Mouse (Mus musculus) neural tube, embryonic 15.5 days (tissue): ENCODE data around the gene Bak1. TPM values are rescaled to one million over a fixed set of nuclear protein-coding genes. Genes with fewer than 3 reads are reported as not detected.
"Not testable (repeated sequence)": the region's sequence is repeated elsewhere in the genome, so short reads cannot be mapped to it uniquely, and the experiment has no call there.

Source experiments
- ATAC-seq: fragments of 200-750 bp; cut with Nextera tagmentation; 2 replicates; pipeline ENCODE4 v1.8.0; 2017; ENCODE audit warnings: mild to moderate bottlenecking, moderate TSS enrichment, moderate library complexity; ENCODE audit not compliant: low FRiP score
- H3K27ac ChIP-seq: fragments of 300-500 bp; sonication (generic); replicated peaks from 2 replicates; pipeline ENCODE4 v1.5.1; 2015; ENCODE audit warnings: mild to moderate bottlenecking, inconsistent platforms
- H3K27me3 ChIP-seq: fragments of 300-500 bp; sonication (generic); replicated peaks from 2 replicates; pipeline ENCODE4 v1.6.1; 2015; ENCODE audit warnings: inconsistent platforms
- H3K36me3 ChIP-seq: fragments of 300-500 bp; sonication (generic); 2 replicates; pipeline ENCODE4 v1.6.1; 2015; ENCODE audit warnings: inconsistent platforms
- H3K4me1 ChIP-seq: fragments of 300-500 bp; sonication (generic); 2 replicates; pipeline ENCODE4 v1.6.1; 2015; ENCODE audit warnings: inconsistent platforms
- H3K4me2 ChIP-seq: fragments of 300-500 bp; sonication (generic); 2 replicates; pipeline ENCODE4 v1.6.1; 2015; ENCODE audit warnings: inconsistent platforms, mild to moderate bottlenecking, moderate library complexity
- H3K4me3 ChIP-seq: fragments of 300-500 bp; sonication (generic); replicated peaks from 2 replicates; pipeline ENCODE4 v1.5.1; 2015; ENCODE audit warnings: mild to moderate bottlenecking, inconsistent platforms
- H3K9ac ChIP-seq: fragments of 300-500 bp; sonication (generic); replicated peaks from 2 replicates; pipeline ENCODE4 v1.6.1; 2015; ENCODE audit warnings: mild to moderate bottlenecking, inconsistent platforms
- H3K9me3 ChIP-seq: fragments of 300-500 bp; sonication (generic); replicated peaks from 2 replicates; pipeline ENCODE4 v1.6.1; 2016; ENCODE audit warnings: inconsistent platforms
- WGBS: fragments of 180-500 bp; shearing (Covaris S2); methylation state at CpG from one replicate; pipeline ENCODE4 v1.1.7; 2015; ENCODE audit warnings: mixed read lengths; 5-methylcytosine and 5-hydroxymethylcytosine counted together
- polyA plus RNA-seq: library from polyadenylated mRNA; unstranded; fragments of >200 nt; fragmentation: Nextera tagmentation; extraction: Ambion mirVana; gene quantifications from 2 replicates; pipeline ENCODE4 v1.2.1, GENCODE M21; 2015

Bak1 gene
- polyA plus RNA-seq, 1 experiment from 2014 or later: 4.5 TPM

DNA sequence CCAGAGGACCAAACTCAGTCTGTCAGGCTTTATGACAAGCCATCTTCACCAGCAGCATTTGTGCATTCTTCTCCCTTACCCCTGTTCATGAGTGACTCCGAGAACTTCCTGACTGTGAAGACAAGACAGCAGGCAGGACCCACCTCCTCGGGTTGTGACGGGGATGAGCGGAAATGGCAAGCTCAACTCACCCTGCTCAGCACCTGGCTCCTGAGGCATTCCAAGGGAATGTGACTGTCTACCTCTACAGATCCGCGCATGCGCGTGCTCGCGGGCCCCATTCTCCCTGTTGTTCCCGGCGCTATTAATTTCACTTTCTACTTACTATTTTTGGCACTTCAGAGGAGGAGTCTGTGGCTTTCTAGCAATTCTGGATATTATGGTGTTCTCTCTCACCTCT lies 28.8 kb downstream of the Bak1 start:
- peak overlapping the region; percentile 19; the same call in 1 of the 2 replicates for H3K4me2 ChIP-seq
- 62% methylated on average over 12 of the region's 12 CpGs for WGBS
- no peaks in the 10 kb centered on the region for H3K9me3 ChIP-seq

DNA sequence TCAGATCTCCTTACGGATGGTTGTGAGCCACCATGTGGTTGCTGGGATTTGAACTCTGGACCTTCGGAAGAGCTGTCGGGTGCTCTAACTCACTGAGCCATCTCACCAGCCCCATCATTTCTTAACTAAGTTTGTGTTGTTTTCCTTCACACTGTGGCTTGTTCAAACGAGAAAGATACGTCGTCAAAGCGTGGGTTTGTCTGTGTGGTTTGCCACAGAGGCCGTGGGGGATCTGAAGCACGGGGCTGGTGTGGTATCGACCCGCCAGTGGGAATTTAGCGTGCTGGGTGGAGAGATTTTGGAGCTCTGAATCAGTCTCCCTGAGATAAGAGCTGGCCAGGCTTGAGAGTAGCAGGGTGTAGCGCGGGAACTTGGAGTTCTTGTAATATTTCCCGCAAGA lies 30.5 kb downstream of the Bak1 start:
- Histone ChIP-seq H3K27ac (no peak overlapping the region), H3K4me1 (peaks cover 12% of the 10 kb centered on the region), H3K9ac (no peak overlapping the region), H3K27me3 (no peaks in the 10 kb centered on the region), H3K36me3 (no peaks in the 10 kb centered on the region), H3K4me2 (no peak overlapping the region), H3K4me3 (no peak overlapping the region), H3K9me3 (no peaks in the 10 kb centered on the region)
- WGBS: 92% methylated on average over 15 of the region's 15 CpGs
- no peak for ATAC-seq

More for the DNA sequence above, 28.8 kb downstream of the Bak1 start:
- no peak overlapping the region for H3K27ac ChIP-seq
- H3K9ac ChIP-seq: no peak overlapping the region
- H3K27me3 ChIP-seq: no peaks in the 10 kb centered on the region
- H3K4me1 ChIP-seq: peaks cover 12% of the 10 kb centered on the region
- no peaks in the 10 kb centered on the region for H3K36me3 ChIP-seq
- H3K4me3 ChIP-seq: no peak overlapping the region
- peak; percentile 17; the same call in 1 of the 2 replicates for ATAC-seq

DNA sequence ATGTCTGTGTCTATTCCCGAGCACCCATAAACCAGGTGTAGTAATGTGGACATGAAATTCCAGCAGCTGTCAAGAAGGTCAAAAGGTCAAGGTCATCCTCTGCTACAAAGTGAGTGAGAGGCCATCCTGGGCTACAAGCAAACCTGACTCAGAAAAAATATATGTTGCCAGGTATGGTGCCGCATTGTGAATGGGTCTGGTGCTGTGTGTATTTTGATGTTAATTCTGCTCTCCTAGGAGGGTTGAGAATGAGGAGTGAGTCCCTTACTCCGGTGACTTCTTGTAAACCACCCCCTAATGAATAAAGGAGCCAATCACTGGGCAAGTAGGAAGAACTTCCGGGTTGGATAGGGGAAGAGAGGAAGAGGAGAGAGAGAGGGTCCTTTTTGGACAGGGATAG lies 31.1 kb downstream of the Bak1 start:
- Histone ChIP-seq H3K9me3 (no peaks in the 10 kb centered on the region), H3K4me1 (peaks cover 12% of the 10 kb centered on the region), H3K4me3 (no peak overlapping the region), H3K4me2 (no peak overlapping the region), H3K36me3 (no peaks in the 10 kb centered on the region), H3K27ac (no peak overlapping the region), H3K27me3 (no peaks in the 10 kb centered on the region), H3K9ac (no peak overlapping the region)
- WGBS: 82% methylated on average over 4 of the region's 4 CpGs
- ATAC-seq: no peak

DNA sequence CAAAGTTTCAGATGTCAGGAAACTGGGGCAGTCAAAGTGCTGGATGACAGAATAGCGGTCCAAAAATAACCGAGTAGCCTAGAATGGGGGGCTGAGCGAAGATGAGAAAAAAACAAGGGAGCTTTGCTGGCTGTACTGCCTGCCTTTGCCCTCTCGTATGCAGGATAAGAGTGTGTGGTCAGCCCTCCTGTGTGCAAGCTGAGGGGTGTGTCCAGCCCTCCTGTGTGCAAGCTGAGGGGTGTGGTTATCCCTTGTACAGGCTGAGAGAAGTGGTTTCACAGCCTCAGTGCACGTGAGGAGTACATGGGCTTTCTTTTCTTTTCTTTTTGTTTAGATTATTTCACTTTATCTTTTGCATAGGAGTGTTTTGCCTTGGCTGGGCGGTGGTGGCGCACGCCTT lies 33.2 kb downstream of the Bak1 start:
- Histone ChIP-seq H3K4me3 (no peak overlapping the region), H3K27me3 (no peaks in the 10 kb centered on the region), H3K27ac (no peak overlapping the region), H3K4me2 (no peak overlapping the region), H3K36me3 (no peaks in the 10 kb centered on the region), H3K4me1 (peaks cover 12% of the 10 kb centered on the region), H3K9ac (no peak overlapping the region), H3K9me3 (no peaks in the 10 kb centered on the region)
- 83% methylated on average over 8 of the region's 8 CpGs for WGBS
- no peak for ATAC-seq

DNA sequence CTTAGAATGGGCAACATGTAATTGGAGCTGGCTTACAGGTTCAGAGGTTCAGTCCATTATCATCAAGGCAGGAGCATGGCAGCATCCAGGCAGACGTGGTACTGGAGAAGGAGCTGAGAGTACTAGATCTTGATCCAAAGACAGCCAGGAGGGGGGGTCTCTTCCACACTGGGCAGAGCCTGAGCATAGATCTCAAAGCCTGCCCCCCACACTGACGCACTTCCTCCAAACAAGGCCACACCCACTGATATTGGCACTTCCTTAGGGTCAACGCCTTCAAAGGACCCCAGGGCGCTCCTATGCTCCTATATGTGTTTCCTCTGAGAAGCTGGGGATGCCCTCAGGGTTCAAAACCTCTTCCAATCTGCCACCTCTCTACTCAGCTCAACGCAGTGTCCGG lies 33.8 kb downstream of the Bak1 start:
- Histone ChIP-seq H3K9ac (no peak overlapping the region), H3K9me3 (no peaks in the 10 kb centered on the region), H3K27me3 (no peaks in the 10 kb centered on the region), H3K4me3 (no peak overlapping the region), H3K4me1 (peaks cover 6% of the 10 kb centered on the region; the same call in 1 of the 2 replicates), H3K4me2 (no peak overlapping the region), H3K36me3 (no peaks in the 10 kb centered on the region), H3K27ac (no peak overlapping the region)
- WGBS: 85% methylated on average over 6 of the region's 6 CpGs
- ATAC-seq: no peak

DNA sequence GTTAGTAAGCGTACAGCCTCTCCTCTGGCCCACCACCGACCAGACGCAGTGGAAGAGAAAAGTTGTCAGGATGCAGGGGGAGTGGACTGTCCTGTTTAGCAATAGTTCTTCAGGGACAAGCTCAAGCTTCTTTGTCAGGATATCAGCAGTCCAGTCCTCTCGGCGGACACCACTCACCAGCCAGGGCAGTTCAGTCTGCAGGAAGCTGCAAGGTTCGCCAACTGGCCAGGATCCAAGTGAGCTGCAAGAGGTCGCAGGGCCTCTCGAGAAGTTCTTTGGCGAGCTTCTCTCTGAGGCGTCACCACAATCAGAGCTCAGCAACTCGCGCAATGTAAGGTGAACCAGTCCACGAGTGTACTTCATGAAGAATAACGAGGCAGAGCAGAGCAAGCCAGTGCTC lies 34.4 kb downstream of the Bak1 start:
- no peak for ATAC-seq
- no peak overlapping the region for H3K4me3 ChIP-seq
- H3K9me3 ChIP-seq: no peaks in the 10 kb centered on the region
- no peak overlapping the region for H3K27ac ChIP-seq
- H3K4me2 ChIP-seq: no peak overlapping the region
- no peaks in the 10 kb centered on the region for H3K36me3 ChIP-seq
- H3K4me1 ChIP-seq: peaks cover 3% of the 10 kb centered on the region; the same call in 1 of the 2 replicates
- WGBS: 81% methylated on average over 14 of the region's 14 CpGs
- H3K27me3 ChIP-seq: no peaks in the 10 kb centered on the region
- no peak overlapping the region for H3K9ac ChIP-seq

DNA sequence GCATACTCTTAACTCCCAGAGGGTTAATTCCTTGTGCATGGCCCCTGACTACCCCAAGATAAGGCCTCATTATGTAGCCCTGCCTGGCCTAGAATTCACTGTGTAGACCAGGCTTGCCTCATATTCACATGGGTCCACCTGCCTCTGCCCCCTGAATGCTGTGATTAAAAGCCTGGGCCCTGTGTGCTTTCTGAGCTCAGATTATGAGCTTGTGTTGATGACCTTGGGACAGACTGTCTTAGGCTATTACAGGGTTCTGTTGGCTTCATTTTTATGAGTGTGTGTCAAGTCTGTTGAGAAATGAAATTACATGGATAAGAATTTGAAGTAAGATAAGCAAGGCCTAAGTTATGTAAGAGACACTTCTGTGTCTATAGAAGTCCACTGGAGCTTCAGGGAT lies 38.3 kb downstream of the Bak1 start:
- no peak for ATAC-seq
- no peaks in the 10 kb centered on the region for H3K27me3 ChIP-seq
- H3K36me3 ChIP-seq: no peaks in the 10 kb centered on the region; the same call in 1 of the 2 replicates
- H3K4me3 ChIP-seq: no peak overlapping the region
- H3K9ac ChIP-seq: no peak overlapping the region
- H3K4me2 ChIP-seq: no peak overlapping the region
- no peak overlapping the region for H3K27ac ChIP-seq
- H3K4me1 ChIP-seq: peaks cover 3% of the 10 kb centered on the region; the same call in 1 of the 2 replicates
- no peaks in the 10 kb centered on the region for H3K9me3 ChIP-seq

DNA sequence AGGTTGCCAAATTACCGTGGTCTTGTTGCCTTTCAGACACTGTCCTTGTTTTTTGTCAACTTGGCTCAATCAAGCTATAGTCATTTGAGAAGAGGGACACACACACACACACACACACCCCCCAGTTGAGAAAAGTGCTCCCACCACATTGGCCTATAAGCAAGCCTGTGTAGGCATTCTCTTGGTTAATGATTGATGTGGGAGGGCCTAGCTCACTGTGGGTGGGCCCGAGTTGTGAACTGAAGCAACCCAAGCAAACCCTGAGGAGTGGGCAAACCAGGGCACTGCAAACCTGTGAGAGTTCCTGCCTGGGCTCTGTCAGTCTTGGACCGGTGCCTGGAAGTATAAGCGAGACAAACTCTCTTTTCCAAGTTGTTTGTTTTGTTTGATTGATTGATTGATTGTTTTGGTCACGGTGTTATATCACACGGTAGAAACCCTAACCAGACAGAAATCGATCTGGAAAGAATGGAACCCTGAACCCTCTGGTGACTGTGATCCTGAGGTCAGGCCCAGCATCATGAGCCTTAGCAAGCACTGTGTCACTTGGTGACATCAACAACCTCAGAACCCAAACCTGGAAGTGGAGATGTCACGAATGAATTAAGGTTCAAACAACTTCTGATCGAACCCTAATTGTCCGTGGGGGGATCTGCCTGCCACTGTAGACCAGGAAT lies 43.2 kb downstream of the Bak1 start:
- no peak overlapping the region for H3K27ac ChIP-seq
- H3K9ac ChIP-seq: no peak overlapping the region
- peaks cover 3% of the 10 kb centered on the region for H3K36me3 ChIP-seq
- WGBS: 74% methylated on average over 10 of the region's 10 CpGs
- no peaks in the 10 kb centered on the region for H3K27me3 ChIP-seq
- ATAC-seq: no peak
- H3K4me3 ChIP-seq: no peak overlapping the region
- H3K4me1 ChIP-seq: no peaks in the 10 kb centered on the region
- H3K9me3 ChIP-seq: no peaks in the 10 kb centered on the region
- H3K4me2 ChIP-seq: no peak overlapping the region

DNA sequence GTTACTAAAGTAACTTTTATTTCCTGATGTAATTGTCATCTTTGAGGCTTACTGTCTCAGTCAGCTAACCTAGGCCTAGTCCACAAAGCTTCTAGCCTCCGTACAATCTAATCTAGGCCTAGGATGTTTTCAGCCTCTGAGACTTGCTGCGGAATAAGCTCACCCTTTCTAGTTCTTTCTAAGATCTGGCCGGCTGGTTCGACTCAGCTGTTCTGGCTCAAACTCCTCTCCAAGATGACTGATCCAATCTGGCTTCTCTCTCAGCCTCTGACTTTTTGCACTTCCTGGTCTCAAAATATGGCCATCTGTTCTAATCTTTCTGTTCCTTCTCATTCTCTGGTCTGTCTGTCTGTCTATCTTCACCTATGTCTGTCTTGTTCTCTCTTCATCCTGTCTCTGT lies 45.4 kb downstream of the Bak1 start:
- Histone ChIP-seq H3K9me3 (no peaks in the 10 kb centered on the region), H3K9ac (no peak overlapping the region), H3K36me3 (peaks cover 15% of the 10 kb centered on the region), H3K27me3 (no peaks in the 10 kb centered on the region), H3K4me3 (no peak overlapping the region), H3K4me1 (peaks cover 5% of the 10 kb centered on the region), H3K27ac (no peak overlapping the region), H3K4me2 (no peak overlapping the region)
- no peak for ATAC-seq
- 95% methylated on average over 4 of the region's 4 CpGs for WGBS

DNA sequence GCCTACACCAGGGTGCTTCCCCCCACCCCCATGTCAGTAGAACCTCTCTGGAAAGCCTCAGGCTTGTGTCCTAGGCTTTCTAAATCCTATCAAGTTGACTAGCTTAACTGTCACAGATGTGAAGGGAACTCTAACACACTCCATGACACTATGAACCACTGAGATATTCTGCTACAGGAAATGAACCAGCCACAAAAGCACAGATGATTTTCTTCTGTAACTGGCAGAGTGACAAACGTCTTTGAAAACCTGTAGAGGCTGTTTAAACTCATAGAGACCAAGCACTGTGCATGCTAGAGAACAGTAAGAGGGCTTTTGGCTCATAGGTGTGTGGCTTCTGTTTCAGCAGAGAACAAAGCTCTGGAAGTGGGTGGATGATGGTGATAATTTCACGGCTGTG lies 47.8 kb downstream of the Bak1 start:
- no peak for ATAC-seq
- no peak overlapping the region for H3K4me3 ChIP-seq
- no peak overlapping the region for H3K4me2 ChIP-seq
- H3K4me1 ChIP-seq: peaks cover 13% of the 10 kb centered on the region
- peaks cover 35% of the 10 kb centered on the region for H3K36me3 ChIP-seq
- no peaks in the 10 kb centered on the region for H3K27me3 ChIP-seq
- WGBS: 84% methylated on average over 2 of the region's 2 CpGs
- H3K27ac ChIP-seq: no peak overlapping the region
- H3K9ac ChIP-seq: no peak overlapping the region
- H3K9me3 ChIP-seq: no peaks in the 10 kb centered on the region

DNA sequence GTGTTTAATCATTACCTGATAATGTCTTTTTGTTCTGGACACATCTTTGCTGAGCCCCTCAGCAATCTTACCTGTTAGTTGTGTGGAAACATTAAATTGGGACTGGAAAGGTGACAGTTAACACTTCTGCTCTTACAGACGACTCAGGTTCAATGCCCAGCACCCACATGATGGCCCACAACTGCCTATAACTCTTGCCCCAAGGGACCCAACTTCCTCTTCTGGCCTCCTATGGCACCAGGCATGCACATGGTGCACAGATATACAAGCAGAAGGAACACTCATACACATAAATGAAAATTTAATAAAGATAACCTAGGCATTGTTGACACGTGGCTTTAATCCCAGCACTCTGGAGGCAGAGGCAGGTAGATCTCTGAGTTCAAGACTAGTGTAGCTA lies 49.4 kb downstream of the Bak1 start:
- WGBS: 85% methylated on average over 2 of the region's 2 CpGs

DNA sequence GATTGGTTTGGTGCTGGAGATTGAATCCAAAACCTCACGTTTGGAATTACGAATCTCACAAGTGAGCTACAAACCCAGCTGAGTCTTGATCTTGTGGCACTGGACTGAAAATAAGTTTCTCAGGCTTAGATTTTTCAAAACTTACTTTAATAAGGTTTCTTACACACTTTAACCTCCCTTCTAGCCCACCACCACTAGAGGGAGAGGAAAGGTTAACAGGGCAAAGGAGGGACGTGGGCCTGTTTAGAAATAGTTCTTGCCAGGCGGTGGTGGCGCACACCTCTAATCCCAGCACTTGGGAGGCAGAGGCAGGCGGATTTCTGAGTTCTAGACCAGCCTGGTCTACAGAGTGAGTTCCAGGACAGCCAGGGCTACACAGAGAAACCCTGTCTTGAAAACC lies 51.5 kb downstream of the Bak1 start:
- not testable (repeated sequence) for H3K27ac ChIP-seq, H3K4me3 ChIP-seq, H3K27me3 ChIP-seq, H3K4me2 ChIP-seq, H3K9me3 ChIP-seq, ATAC-seq, H3K9ac ChIP-seq
- Histone ChIP-seq H3K36me3 (peaks cover 50% of the 10 kb centered on the region), H3K4me1 (peaks cover 44% of the 10 kb centered on the region)
- 94% methylated on average over 6 of the region's 6 CpGs for WGBS

More for the DNA sequence above, 49.4 kb downstream of the Bak1 start:
- Histone ChIP-seq H3K9me3 (no peaks in the 10 kb centered on the region), H3K27ac (no peak overlapping the region), H3K27me3 (no peaks in the 10 kb centered on the region), H3K4me2 (no peak overlapping the region), H3K4me3 (no peak overlapping the region), H3K4me1 (peaks cover 30% of the 10 kb centered on the region), H3K9ac (no peak overlapping the region), H3K36me3 (peaks cover 50% of the 10 kb centered on the region)
- ATAC-seq: no peak
